29 mouse cellular contexts compared by ENCODE assay signal in the genomic region with DNA sequence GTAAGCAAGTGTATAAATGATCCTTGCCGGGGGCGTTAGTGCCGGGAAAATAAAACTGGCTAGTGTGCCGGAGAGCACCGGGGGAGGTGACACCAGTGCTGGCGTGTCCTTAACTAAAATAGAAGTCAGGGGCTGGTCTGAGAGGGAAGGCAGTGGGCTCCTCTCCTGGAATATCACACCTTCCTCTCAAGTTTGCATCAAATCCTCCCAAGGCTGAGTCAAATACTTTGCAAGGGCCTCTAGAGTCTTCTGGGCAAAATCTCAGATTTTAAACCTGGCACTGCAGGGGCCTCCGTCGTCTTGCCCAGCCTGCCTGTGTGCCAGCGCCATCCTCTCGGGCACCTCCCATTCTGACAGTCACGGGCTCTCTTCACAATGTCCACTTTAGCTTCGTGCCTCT. TPM values are rescaled to one million over a fixed set of nuclear protein-coding genes. Genes with fewer than 3 reads are reported as not detected.
A peak's percentile ranks its signal among the peaks of the same experiment; 100 is the strongest.
DNase-seq lines count a peak whose midpoint lies in the region; ATAC-seq lines count a peak whose summit lies in the region.
"Had no signal": no experiment of that assay in that cellular context is flagged by ENCODE, and none has a peak within 500 bp of the region (broad histone marks: within the 10 kb centered on the region; RNA-seq: fewer than 3 reads in every experiment).

No protein-coding gene starts in this region.

- WGBS in heart, embryonic 12.5 days = 61% methylated on average over 12 of the region's 12 CpGs

- H3K36me3 ChIP-seq in heart, embryonic 12.5 days = no peaks in the 10 kb centered on the region
- H3K36me3 ChIP-seq: embryonic facial prominence, embryonic 10.5 days; embryonic facial prominence, embryonic 15.5 days; forebrain, embryonic 12.5 days; heart, embryonic 10.5 days; limb, embryonic 13.5 days; liver, embryonic 12.5 days had no signal

- H3K27ac ChIP-seq in heart, embryonic 12.5 days (ENCODE audit: poor library complexity, severe bottlenecking) = no peak overlapping the region
- H3K27ac ChIP-seq: embryonic facial prominence, embryonic 10.5 days; embryonic facial prominence, embryonic 15.5 days; forebrain, embryonic 12.5 days; heart, embryonic 10.5 days; hindbrain, embryonic 14.5 days; limb, embryonic 13.5 days; liver, embryonic 12.5 days had no signal

- H3K27me3 ChIP-seq in heart, embryonic 12.5 days (replicated peaks) = no peaks in the 10 kb centered on the region
- H3K27me3 ChIP-seq: embryonic facial prominence, embryonic 15.5 days; limb, embryonic 13.5 days; liver, embryonic 12.5 days; Patski had no signal

- ATAC-seq in heart, embryonic 12.5 days (ENCODE audit: insufficient number of reproducible peaks, low FRiP score) = no peak
- no peak for ATAC-seq in CD4-positive, CD25-positive, alpha-beta regulatory T cell, adult 4 months
- ATAC-seq: forebrain, postnatal 0 days; intestine, postnatal 0 days; liver, embryonic 12.5 days; liver, postnatal 0 days; midbrain, embryonic 16.5 days; Patski had no signal

- no peak overlapping the region for H3K4me3 ChIP-seq in heart, embryonic 12.5 days
- H3K4me3 ChIP-seq: embryonic facial prominence, embryonic 10.5 days; embryonic facial prominence, embryonic 15.5 days; forebrain, embryonic 12.5 days; heart, embryonic 10.5 days; limb, embryonic 13.5 days; liver, embryonic 12.5 days had no signal

- DNase-seq in cerebellum, adult 18-20 months = peak; percentile 34 to 50
- DNase-seq in cerebellum, adult 9-10 months = no peak
- no peak for DNase-seq in heart, adult 18-20 months
- DNase-seq in right cerebral cortex, postnatal 36 days (ENCODE audit: low spot score in 2 of 2) = peak; percentile 33 to 54
- DNase-seq in right cerebral cortex, postnatal 10 days (ENCODE audit: low spot score in 2 of 2) = no peak
- DNase-seq: adrenal gland, postnatal 14 days; forebrain, postnatal 0 days; gastrocnemius, postnatal 14 days; kidney, adult 9 months; kidney, postnatal 25 days; liver, postnatal 0 days; lung, postnatal 36 days; right cerebral cortex, postnatal 14 days; spleen, adult 18-20 months; thymus, adult 18-20 months; thymus, postnatal 25 days had no signal

- no peaks in the 10 kb centered on the region for H3K9me3 ChIP-seq in heart, embryonic 12.5 days (replicated peaks)
- H3K9me3 ChIP-seq: embryonic facial prominence, embryonic 10.5 days; embryonic facial prominence, embryonic 15.5 days; forebrain, embryonic 12.5 days; heart, embryonic 10.5 days; limb, embryonic 13.5 days; liver, embryonic 12.5 days had no signal

- H3K4me1 ChIP-seq in heart, embryonic 12.5 days (replicated peaks) = peaks cover 21% of the 10 kb centered on the region
- H3K4me1 ChIP-seq: limb, embryonic 13.5 days had no signal

- H3K4me2 ChIP-seq in heart, embryonic 12.5 days = 0 out of 2 replicates have a peak overlapping the region, but pooled peaks have one; percentile 1
- H3K4me2 ChIP-seq: embryonic facial prominence, embryonic 15.5 days; forebrain, embryonic 12.5 days; hindbrain, embryonic 14.5 days; limb, embryonic 13.5 days; liver, embryonic 12.5 days; midbrain, embryonic 11.5 days had no signal

- H3K9ac ChIP-seq in heart, embryonic 12.5 days = no peak overlapping the region
- H3K9ac ChIP-seq: embryonic facial prominence, embryonic 15.5 days; forebrain, embryonic 12.5 days; forebrain, postnatal 0 days; hindbrain, embryonic 14.5 days; limb, embryonic 13.5 days; liver, embryonic 12.5 days; liver, postnatal 0 days had no signal

RNA-seq across cellular contexts. Expression of a gene that starts 22.1 kb away (rescaled TPM):
- 12.4 and 14.3 TPM in 2 replicates for polyA plus RNA-seq in heart, embryonic 12.5 days (2016; fragmentation: Nextera tagmentation; extraction: Ambion mirVana)
- 1 to 10 TPM; 3.3 to 4.2 TPM for total RNA-seq in heart, adult 18-20 months (2021)
- 10 to 100 TPM in 1 of 2 experiments, 1 to 10 TPM in 1; 6.7 to 11.1 TPM for polyA plus RNA-seq in CD4-positive, CD25-positive, alpha-beta regulatory T cell, adult 4 months (2017; shearing (Covaris generic))

RNA-seq across cellular contexts. Expression of a gene that starts 37.9 kb away (rescaled TPM):
- 314 and 321 TPM in 2 replicates for polyA plus RNA-seq in heart, embryonic 12.5 days (2016; fragmentation: Nextera tagmentation; extraction: Ambion mirVana)
- total RNA-seq in heart, adult 18-20 months (2021) = 10 to 100 TPM; 61.0 to 86.5 TPM
- polyA plus RNA-seq in CD4-positive, CD25-positive, alpha-beta regulatory T cell, adult 4 months (2017; shearing (Covaris generic)) = 100 to 1,000 TPM; 158 to 191 TPM

RNA-seq across cellular contexts. Expression of a gene that starts 49.2 kb away (rescaled TPM):
- polyA plus RNA-seq in heart, embryonic 12.5 days (2016; fragmentation: Nextera tagmentation; extraction: Ambion mirVana) = 45.6 and 47.1 TPM in 2 replicates
- total RNA-seq in heart, adult 18-20 months (2021) = 10 to 100 TPM; 20.2 to 22.6 TPM
- polyA plus RNA-seq in CD4-positive, CD25-positive, alpha-beta regulatory T cell, adult 4 months (2017; shearing (Covaris generic)) = 10 to 100 TPM; 38.9 to 40.8 TPM

Comparison
In these comparisons a context has a peak if more than half of its experiments do, and no peak if none do; other contexts are left out.
1. DNase-seq: peak in cerebellum, adult 18-20 months (2 of 2) and right cerebral cortex, postnatal 36 days (2 of 2); none in cerebellum, adult 9-10 months (single experiment), heart, adult 18-20 months (0 of 2) and right cerebral cortex, postnatal 10 days (0 of 2).